Mouse (Mus musculus) thymus, adult 2 months (tissue): ENCODE measurements around the gene Sorbs1. TPM values are rescaled to one million over a fixed set of nuclear protein-coding genes. Genes with fewer than 3 reads are reported as not detected.

Source experiments
- DNase-seq: peaks from one replicate; pipeline ENCODE4 v3.0.0; 2021
- H3K27ac ChIP-seq: fragments of 200-500 bp; 2 replicates; pipeline ENCODE4 v1.5.1; 2012; ENCODE audit warnings: low read length, control low read depth; ENCODE audit not compliant: control insufficient read depth, insufficient read depth
- H3K27me3 ChIP-seq: fragments of 200-500 bp; 2 replicates; pipeline ENCODE4 v1.6.1; 2012; ENCODE audit warnings: mild to moderate bottlenecking, low read length, moderate library complexity, mixed read lengths; ENCODE audit not compliant: control insufficient read depth, insufficient read depth
- H3K36me3 ChIP-seq: fragments of 200-500 bp; 2 replicates; pipeline ENCODE4 v1.6.1; 2012; ENCODE audit warnings: mild to moderate bottlenecking, low read length, moderate library complexity; ENCODE audit not compliant: control insufficient read depth, insufficient read depth
- H3K4me1 ChIP-seq: fragments of 200-500 bp; replicated peaks from 2 replicates; pipeline ENCODE4 v1.6.1; 2012; ENCODE audit warnings: low read length; ENCODE audit not compliant: control insufficient read depth, insufficient read depth
- H3K4me3 ChIP-seq: fragments of 200-500 bp; 2 replicates; pipeline ENCODE4 v1.5.1; 2012; ENCODE audit warnings: mild to moderate bottlenecking, low read length, control low read depth, moderate library complexity; ENCODE audit not compliant: control insufficient read depth, insufficient read depth
- CTCF ChIP-seq: fragments of 200-500 bp; IDR thresholded peaks from 2 replicates; pipeline ENCODE4 v1.5.1; 2012; ENCODE audit warnings: mild to moderate bottlenecking, control low read depth, low read length, moderate library complexity, borderline replicate concordance; ENCODE audit not compliant: control insufficient read depth, poor library complexity, insufficient read depth; ENCODE audit errors: extremely low read depth
- POLR2A ChIP-seq: fragments of 200-500 bp; IDR thresholded peaks from 2 replicates; pipeline ENCODE4 v1.6.1; 2012; ENCODE audit warnings: mild to moderate bottlenecking, low read length, control low read depth, moderate library complexity; ENCODE audit not compliant: control insufficient read depth, poor library complexity, insufficient read depth; ENCODE audit errors: extremely low read depth
- WGBS: fragments of 180-500 bp; shearing (Covaris S2); methylation state at CpG from one replicate; pipeline ENCODE4 v1.1.7; 2018; 5-methylcytosine and 5-hydroxymethylcytosine counted together
- polyA plus RNA-seq: library from polyadenylated mRNA; depleted of rRNA; stranded (reverse); fragments of >200 nt; gene quantifications from 2 replicates; pipeline ENCODE4 v1.2.3, GENCODE M21; 2012

Sorbs1 gene
- polyA plus RNA-seq, 1 experiment = 14.0 TPM

DNA sequence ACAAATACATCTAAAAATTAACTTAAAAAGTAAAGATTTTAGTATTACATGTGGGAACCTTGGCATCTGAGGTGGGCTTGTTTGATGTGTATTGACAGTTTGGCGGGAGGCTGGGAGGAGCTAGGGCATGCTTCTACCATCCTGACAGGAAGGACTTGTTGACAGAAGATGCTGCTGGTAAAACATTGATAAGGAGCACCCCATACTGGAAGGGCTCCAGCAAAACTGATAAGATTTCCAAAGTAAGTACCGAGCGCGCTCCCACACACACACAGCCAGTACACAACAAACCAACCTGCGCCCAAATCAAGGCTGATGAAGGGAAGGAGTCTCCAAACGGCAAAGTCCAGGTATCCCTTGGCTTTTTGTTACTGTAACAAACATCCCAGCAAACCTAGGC, 22.9 kb upstream of the Sorbs1 start:
- no peaks in the 10 kb centered on the region for H3K36me3 ChIP-seq
- no peaks in the 10 kb centered on the region for H3K4me1 ChIP-seq
- TF ChIP-seq POLR2A = no peak
- no peak for TF ChIP-seq CTCF
- no peak for DNase-seq
- no peak overlapping the region for H3K4me3 ChIP-seq
- WGBS = 91% methylated on average over 6 of the region's 6 CpGs
- H3K27ac ChIP-seq = no peak overlapping the region
- no peaks in the 10 kb centered on the region for H3K27me3 ChIP-seq

DNA sequence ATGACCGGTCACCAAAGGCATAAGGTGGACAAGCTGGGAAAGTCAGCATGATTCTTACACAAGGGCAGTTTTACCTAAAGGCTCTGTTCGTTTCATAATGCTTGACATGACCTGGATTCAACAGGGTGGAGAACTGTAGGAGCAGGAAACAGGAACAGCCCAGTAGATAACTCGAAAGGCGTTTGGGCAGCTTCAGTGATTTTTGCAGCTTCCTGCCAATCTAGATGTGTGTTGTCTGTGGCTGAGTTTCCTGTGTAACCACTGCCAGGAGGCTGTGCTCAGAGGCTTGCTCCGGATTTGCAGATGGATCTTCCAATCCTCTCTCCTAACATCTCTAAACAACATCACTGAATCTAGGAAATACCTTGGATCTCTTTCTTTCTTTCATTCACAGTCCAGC, 18.9 kb upstream of the Sorbs1 start:
- 42% methylated on average over 5 of the region's 5 CpGs for WGBS
- no peak overlapping the region for H3K4me3 ChIP-seq
- H3K36me3 ChIP-seq = no peaks in the 10 kb centered on the region
- TF ChIP-seq CTCF = no peak
- no peak for TF ChIP-seq POLR2A
- no peak overlapping the region for H3K27ac ChIP-seq
- no peak for DNase-seq
- no peaks in the 10 kb centered on the region for H3K4me1 ChIP-seq
- no peaks in the 10 kb centered on the region for H3K27me3 ChIP-seq

DNA sequence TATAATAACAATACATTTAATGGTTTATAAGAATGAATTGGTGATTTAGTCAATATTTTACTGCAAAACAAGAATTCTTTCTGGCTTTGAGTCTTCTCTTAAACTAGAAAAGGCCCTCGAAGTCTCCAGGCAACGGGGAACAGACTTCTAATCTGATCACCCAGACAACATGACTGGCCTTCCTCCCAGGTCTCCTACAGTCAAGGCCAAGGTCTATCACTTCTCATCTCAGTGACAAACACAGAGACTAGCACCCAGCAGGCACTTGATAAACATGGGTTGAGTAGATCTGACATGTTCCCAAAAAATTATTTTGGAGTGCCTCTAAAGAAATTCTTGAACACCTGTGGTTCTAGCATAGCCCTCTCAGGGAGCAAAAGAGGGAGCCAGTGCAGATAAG, 16.7 kb upstream of the Sorbs1 start:
- no peak overlapping the region for H3K4me3 ChIP-seq
- H3K4me1 ChIP-seq = no peaks in the 10 kb centered on the region
- no peak overlapping the region for H3K27ac ChIP-seq
- DNase-seq = no peak
- no peaks in the 10 kb centered on the region for H3K27me3 ChIP-seq
- TF ChIP-seq POLR2A (no peak), CTCF (no peak)
- no peaks in the 10 kb centered on the region for H3K36me3 ChIP-seq
- WGBS = 89% methylated on average over 2 of the region's 2 CpGs

DNA sequence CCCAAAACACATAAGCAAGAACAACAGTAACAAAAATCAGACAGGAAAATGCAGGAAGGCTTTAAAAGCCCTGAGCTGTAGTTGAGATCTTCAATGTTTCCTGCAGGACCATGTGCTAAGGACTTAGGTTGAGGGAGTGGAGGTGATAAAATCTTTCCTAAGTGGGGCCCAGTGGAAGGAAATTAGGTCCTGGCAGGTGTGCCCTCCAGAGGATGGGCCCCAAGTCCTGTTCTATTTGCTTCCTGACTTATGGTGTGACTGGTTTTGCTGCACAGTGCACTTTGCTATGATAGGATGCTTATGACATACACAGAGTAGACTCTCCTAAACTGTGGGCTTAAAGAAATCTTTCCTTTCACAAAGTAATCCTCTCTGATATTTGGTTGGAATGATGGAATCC, 14.7 kb upstream of the Sorbs1 start:
- no peaks in the 10 kb centered on the region for H3K36me3 ChIP-seq
- no peak overlapping the region for H3K27ac ChIP-seq
- TF ChIP-seq POLR2A (no peak), CTCF (no peak)
- H3K4me1 ChIP-seq = no peaks in the 10 kb centered on the region
- no peak for DNase-seq
- no peaks in the 10 kb centered on the region for H3K27me3 ChIP-seq
- H3K4me3 ChIP-seq = no peak overlapping the region

DNA sequence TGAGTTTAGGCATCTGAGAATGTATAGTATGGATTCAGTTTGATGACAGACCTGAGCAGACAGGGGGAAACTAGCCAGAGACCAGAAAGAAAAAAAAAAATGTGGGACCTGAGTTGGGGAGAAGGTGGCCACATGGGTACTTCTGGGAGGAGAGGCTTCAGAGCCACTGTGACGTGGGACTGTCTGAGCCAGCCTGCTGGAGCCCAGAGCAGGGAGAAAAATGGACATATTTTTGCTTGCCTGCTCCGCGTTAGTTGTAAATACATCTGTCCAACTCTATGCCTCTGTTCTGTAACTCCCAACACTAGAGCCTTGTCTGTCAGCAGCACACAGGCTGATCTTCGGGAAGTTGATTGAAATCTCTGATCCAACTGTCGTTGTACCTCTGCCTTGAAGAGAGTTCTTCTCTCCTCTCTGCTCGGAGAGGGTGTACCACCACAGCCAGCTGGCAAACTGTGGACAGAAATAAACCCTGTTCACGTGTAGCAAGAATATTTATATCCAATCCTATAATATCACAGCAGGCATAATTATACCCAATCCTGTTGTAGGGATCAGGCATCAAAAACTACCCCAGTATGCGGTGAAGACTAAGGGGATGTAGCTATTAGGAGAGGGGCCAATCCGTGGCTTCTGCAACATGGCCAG, 12.9 kb upstream of the Sorbs1 start:
- no peaks in the 10 kb centered on the region for H3K36me3 ChIP-seq
- TF ChIP-seq POLR2A = no peak
- no peak for TF ChIP-seq CTCF
- no peak overlapping the region for H3K4me3 ChIP-seq
- H3K27me3 ChIP-seq = no peaks in the 10 kb centered on the region
- WGBS = 92% methylated on average over 9 of the region's 9 CpGs
- no peak for DNase-seq
- no peak overlapping the region for H3K27ac ChIP-seq
- H3K4me1 ChIP-seq = no peaks in the 10 kb centered on the region

DNA sequence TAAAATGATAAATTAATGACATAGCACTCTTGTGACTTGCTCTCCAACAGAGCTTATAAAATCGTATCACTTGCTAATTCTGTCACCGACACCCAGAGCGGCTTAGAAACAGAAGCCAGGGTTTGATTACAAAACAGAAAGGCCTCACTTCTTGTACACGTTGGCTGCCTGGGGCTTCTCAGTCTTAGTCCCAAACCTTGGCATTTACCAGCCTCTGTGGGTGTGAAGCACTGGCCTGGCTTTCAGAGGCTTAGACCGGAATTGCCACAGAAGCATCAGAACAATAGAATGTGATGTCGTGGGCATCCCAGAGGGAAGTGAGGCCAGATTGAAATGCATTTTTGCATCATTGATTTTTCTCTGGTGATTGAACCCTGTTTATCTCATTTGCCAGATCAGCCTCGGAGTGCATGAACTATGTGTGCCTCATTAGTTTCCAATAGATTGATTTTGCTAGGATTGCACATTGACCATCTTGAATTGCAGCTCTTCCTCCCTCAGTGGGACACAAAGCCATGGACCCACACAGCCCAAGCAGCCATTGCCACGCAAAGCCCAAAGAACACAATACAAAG, 9.9 kb upstream of the Sorbs1 start:
- no peak for DNase-seq
- Histone ChIP-seq H3K4me3 (no peak overlapping the region), H3K36me3 (no peaks in the 10 kb centered on the region), H3K27me3 (no peaks in the 10 kb centered on the region), H3K4me1 (no peaks in the 10 kb centered on the region), H3K27ac (no peak overlapping the region)
- WGBS = 92% methylated on average over 8 of the region's 8 CpGs
- TF ChIP-seq CTCF (no peak), POLR2A (no peak)

DNA sequence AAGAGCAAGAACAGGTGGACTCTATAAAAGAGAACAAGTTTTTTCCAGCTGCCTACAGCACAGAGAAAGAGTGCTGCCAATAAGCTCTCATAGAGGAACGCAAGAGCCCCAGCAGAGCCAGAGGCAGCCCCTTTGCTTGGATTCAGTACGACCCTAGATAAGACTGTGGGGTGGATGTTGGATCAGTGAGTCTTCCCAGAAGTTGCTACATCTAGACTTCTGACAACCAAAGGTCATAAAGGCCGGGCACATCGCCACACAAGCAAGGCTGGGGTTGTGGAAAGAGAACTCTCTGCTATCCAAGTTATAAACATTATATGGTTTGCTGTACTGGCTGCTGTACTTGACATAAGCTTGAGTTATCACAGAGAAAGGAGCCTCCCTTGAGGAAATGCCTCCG, 6.8 kb upstream of the Sorbs1 start:
- WGBS = 97% methylated on average over 5 of the region's 5 CpGs
- H3K4me3 ChIP-seq = no peak overlapping the region
- no peak for DNase-seq
- no peaks in the 10 kb centered on the region for H3K36me3 ChIP-seq
- H3K27me3 ChIP-seq = no peaks in the 10 kb centered on the region
- no peak overlapping the region for H3K27ac ChIP-seq
- H3K4me1 ChIP-seq = no peaks in the 10 kb centered on the region
- TF ChIP-seq POLR2A = no peak
- TF ChIP-seq CTCF = no peak
